Mouse (Mus musculus) 416B (cell line): ENCODE data around the gene Lrrc61.

Experiments
- DNase-seq: peaks from one replicate; pipeline ENCODE4 v3.0.0; 2011; ENCODE audit warnings: low read depth

Gene Lrrc61

DNA sequence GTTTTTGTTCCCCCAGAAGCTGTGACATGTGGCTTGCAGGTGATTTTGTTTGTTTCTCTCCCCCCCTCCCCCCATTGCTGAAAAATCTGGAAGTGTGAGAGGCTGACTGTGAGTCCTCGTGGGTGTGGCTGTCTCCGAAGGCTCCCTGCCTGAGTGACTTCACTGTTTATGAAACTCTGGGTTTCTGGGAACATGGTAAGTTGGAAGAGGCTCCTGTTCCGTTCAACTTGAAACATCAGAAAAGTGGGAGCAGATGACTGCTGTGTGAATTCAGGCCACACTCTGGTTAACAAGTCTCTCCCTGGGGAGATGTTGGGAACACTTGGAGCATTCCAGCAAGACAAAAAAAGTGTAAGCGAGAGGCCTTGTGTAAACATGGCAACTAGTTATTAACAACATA is 7.7 kb upstream of the Lrrc61 start:
- no peak for DNase-seq

DNA sequence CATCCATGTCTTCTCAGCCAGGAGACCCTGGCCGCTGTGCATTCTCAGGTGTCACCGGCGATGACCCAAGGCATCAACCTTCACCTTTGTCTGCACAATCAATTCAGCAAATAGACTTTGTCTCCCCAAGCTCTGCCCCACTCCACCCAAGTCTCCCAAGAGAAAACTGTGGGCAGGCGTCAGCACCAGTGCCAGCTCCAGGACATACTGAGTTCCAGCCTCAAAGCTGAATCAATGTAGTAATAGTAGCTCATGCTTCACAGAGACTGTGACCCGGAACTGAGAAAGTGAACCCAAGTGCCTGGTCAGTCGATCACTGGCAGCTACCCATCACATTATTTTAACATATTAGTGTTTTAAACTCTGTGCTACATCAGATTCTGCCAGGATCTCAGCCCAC is 6.3 kb upstream of the Lrrc61 start:
- no peak for DNase-seq

DNA sequence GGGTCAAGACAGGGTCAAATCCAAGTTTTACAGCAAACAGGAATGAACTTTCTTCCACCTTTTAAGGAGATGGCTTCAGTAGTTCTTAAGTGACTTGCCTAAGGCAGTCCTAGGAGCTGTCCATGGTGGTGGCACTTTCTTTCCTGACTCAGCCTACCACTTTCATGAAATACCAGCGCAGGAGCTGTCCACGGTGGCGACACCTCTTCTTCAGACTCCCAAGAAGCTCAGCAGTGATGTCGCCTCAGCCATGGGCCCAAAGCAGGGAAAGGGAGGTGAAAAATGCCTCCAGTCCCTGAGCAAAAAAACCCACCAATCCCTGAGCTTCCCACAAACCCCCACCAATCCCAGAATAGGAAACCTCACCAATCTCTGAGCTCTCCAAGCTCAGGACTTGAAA is 1.7 kb upstream of the Lrrc61 start:
- peak; percentile 94 for DNase-seq

DNA sequence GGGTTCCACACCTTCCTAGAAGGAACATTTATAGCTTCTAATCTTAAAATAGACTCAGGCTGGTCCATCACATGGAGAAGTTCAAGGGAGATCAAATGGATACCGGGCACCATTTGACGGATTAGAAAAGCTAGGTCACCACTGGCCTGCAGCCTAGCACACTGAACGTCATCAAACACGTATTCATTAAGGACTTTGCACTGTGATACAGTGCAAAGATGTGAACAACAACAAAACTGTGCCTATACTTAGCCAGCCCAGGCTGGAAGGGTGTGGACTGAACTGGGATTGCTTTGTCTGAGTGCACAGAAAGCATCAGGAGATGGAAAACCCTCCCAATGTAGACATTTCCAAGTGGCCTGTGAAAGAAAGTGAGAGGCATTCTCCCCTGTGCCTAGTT is 777 bp upstream of the Lrrc61 start:
- DNase-seq = no peak

DNA sequence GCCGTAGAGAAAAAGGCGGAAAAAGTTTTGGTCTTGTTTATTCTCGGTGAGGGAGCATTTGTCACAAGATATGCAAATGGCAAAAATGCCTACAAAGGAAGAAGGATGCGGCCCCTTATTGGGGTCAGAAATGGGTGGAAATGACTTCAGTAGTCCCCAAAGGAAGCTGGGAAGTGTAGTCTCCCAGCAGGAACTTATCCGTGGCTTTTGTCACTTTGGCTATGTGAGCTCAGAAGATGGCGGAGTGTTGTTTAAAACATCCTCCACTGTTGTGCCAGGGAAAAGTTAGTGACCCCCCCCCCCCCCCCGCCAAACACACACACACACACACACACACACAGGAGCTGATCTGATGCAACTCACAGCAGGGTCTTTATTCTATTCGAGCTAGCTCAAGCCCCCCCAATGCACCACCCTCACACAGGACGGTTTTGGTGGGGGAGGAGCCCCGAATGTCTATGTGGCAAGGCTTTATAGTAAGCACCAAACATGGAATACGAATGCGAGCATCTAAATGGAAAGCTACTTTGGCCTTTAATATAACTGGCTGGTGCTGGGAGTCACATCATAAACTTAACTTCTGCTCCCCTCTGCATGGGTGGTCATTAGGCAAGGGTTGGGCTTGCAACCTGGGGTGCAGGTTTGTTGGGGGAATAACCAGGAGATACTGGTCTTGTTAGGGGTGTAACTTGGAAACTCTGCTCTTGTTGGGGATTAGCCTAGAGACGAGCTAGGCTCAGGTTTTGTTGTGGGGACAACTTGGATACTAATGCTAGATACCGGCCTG is 701 bp downstream of the Lrrc61 start:
- peak; percentile 84 for DNase-seq

DNA sequence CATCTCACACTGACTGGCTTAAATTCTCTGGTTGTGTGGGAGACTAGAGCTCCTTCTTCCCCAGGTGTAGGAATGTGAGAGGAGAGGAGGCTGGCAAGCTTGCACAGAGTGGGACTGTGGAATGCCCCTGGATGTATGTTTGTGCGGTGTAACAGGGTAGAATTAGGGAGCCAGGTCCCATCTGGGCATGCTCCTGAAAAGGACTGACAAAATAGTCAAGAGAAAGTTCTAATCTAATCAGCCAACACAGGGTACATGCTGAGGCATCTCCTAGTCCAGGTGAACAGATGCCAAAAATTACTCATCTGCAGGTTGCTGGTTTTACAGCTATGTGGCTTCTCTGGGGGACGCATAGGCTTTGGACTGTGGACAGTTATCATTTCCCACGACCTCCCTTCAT is 1.4 kb downstream of the Lrrc61 start:
- DNase-seq = no peak

DNA sequence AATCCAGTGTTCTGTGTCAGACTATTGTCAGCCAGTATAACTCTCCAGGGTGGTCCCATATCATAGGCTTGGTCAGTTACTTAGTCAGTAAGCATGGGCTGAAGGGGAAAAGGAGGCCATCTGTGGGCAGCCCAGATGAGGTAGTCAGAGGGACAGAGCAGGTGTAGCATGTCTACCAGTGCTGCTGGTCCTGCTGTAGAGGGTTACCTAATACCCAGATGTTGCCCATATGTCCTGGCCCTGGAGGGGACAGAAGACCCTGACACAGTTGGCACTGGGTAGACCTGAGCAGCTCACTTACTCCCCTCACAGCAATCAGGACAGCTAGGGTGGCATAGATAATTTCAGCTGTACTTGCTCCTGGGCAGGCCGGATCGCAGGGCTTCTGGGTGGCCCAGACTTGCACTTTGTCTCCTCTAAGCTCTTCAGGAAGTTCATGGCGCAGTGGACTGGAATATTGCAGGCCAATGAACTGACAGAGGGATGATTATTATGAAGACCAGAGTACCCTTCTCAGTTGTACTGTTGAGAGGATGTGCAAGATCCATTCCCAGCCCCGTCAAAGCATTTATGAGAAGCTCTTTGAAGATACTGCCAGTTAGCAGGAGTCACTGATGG is 11.2 kb downstream of the Lrrc61 start:
- DNase-seq = no peak

DNA sequence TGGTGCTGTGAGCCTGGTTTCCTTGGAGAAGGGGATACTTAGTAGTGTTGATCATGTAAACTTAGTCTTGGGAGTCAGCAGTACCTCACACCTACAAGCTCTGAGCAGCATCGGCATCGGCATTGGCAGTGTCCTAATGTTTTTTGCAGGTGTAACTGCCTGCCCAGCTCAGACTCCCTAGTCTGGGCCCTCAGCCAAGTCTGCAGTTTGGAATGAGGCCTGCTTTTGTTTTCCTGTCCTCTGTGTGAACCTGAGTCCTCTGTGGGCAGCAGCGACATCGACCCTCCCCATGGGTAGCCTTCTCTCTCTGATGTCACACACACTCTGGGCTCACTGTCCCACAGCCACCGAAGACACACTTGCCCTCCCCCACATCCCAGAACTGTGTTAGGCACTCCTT is 11.7 kb downstream of the Lrrc61 start:
- DNase-seq = no peak

DNA sequence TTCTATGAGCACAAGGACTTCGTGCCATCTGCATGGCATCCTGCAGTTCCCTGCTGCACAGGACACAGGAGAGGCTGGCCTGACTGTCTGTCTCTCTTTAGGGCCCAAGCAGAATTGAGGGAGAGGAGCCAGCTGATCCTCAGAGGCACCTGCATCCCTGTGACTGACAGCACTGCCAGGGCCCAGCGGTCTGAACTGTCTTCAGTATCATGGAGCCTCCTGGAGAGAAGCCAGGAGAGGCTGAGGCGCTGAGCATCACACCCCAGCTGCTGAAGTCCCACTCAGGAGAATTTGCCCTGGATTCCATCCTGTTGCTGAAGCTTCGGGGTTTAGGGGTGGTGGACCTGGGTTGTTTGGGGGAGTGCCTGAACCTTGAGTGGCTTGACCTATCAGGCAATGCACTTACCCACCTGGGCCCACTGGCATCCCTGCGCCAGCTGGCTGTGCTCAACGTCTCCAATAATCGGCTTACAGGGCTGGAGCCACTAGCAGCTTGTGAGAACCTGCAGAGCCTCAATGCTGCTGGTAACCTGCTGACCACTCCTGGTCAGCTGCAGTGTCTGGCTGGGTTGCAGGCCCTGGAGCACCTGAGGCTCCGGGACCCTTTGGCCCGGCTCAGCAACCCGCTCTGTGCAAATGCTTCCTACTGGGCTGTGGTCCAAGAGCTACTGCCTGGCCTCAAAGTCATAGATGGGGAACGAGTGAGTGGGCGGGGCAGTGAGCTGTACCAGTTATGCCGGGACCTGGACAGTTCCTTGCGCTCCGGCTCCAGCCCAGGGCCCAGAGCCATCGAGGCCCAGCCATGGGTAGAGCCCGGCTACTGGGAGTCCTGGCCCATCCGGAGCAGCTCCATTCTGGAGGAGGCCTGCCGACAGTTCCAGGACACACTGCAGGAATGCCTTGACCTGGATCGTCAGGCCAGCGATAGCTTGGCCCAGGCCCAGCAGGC is 13.7 kb downstream of the Lrrc61 start:
- no peak for DNase-seq

DNA sequence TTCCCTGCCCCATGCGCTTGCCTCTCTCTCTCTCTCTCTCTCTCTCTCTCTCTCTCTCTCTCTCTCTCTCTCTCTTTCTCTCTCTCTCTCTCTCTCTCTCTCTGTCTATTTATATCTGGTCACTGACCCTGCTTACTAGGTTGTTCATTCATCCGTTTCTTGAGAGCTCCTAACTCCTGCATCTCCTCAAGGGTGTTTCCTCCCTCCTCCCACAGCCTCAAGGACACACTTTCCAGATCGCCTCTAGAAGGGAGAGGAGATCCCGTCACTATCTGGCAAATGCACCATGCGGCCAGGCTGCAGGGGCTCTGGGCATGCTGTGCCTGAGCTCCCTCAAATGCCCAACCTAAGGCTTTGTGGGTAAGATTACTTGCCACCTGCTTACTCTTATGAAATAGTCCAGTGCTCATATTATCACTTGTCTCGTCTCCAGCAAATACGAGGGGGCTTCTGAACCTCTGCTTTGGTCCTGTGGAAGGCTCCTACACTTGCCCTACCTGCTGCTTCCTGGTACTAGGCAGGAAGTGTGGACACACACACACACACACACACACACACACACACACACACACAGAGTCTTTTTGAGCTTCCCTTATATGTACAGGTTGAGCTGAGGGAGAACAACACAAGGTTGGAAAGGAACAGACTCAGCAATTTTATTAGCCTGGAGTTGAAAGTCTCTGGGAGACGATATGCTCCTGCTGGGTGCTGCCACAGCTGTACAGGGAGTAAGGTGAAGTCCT is 14.6 kb downstream of the Lrrc61 start:
- DNase-seq = no peak

DNA sequence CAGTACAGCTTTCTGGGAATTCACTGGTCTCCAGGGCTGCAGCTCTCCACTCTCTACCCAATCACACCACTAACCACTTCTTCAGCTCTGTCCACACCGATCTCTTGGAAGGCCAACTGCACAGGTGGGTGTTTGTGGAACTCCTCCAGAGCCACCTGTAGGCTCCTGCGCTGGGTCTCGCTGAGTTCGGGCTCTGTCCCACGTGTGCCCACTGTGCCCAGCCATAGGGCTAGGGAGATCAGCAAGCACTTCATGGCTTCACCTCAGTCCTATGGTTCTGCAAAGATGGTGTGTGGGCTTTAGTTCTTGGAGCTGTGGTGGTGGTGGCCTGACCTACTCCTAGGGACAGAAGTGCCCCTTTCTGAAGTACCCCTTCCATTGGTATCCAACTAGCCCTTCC is 17.4 kb downstream of the Lrrc61 start:
- DNase-seq = no peak

DNA sequence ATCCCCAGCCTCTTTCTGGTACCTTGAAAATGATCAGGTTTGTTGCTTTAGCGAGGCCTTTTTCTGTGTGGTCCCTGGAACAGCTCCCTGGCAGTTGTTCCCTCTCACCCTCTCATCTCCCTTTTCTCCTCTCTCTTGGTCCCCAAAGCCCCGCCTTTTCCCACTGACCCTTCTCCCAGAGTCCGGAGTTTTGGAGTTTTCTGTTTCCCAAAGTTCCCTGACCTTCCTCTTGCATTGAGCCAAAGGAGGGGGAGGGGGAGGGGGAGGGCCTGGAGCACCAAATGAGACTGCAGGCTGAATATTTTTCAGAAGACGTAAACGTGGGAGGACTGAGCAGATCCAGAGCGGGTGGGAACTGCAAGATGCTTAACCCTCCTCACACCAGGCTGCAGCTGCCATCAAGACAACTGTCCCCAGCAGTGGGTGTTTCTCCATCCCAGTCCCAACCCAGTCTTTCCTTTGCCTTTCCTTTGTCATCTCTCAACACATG is 18.0 kb downstream of the Lrrc61 start, which contains the start of gene Rarres2:
Gene Rarres2 (minus strand): TSS at position 218 of the 490 bp plus-strand sequence.
- no peak for DNase-seq

DNA sequence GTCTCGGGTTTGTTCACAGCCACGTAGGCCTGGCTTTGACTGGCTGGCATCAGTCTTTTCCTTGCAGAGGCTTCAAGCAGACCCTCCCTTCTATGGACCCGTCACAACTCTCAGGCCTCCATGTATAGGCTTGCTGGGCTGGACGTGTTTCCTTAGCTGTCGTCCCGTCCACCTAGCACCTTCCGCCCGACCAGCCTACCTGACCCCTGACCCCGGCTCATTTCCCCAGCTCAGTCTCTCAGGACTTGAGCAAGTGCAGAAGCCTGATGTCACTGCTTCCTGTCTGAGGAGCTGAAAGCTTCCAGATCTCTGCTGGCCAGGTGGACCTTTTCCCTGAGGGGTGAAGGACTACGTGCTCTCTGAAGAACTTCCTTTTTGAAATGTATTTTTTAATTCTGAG is 18.7 kb downstream of the Lrrc61 start:
- DNase-seq = no peak

DNA sequence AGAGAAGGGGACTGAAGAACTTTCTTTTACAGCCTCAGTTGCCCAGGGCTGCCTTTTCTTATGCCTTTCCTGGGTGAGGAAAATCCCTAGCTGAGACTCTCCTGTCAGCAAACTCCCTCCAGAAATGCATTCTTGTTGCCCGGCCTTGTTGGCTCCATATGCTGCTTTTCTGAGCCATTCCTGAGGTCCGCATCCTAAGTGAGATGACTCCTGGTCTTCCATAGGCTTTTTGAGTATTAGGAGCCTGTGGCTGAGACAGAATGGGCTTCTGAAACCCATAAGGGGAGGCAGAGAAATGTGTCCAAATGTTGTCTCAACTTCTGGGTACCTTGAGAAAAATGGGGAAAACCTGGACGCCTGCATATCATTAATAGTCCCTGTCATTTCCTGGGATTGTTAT is 19.4 kb downstream of the Lrrc61 start:
- DNase-seq = no peak

DNA sequence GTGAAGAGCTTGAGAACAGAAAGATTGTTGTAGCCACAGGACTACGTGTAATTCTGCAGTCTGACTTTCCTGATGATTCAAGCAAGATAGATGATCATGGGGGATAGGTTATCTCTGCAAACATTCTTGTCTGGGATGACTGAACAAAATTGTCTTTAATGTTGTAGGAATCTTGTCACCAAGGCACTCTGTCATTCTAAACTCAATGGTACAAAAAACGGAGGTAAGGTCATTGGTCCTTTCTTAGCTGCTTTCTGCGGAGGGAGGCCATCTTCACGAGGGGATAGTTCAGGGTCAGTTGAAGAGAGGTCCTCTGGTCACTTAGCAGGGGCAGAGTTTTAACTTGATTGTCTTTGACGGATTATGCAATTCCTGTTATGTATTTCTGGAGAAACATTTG is 24.1 kb downstream of the Lrrc61 start:
- DNase-seq = no peak

DNA sequence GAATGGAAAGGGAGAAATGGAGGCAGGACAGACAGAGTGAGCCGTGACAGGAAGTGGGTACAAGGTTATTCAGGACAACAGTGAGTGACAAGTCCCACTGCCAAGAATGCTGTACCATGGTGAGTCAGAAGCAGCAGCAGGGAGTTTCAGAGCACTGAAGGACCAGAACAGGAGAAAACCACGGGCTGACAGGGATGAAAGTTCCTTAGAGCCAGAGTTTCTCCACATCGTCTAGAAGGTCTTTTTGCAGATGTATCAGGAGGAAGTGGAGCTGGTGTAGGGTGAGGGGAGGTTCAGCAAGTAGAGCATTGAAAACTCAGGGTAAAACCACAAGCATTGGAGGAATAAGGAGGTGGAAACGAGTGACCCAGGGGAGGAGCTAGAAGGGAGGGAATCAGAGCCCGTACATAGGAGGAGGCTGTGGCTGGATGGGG is 24.6 kb downstream of the Lrrc61 start:
- peak; percentile 57 for DNase-seq

DNA sequence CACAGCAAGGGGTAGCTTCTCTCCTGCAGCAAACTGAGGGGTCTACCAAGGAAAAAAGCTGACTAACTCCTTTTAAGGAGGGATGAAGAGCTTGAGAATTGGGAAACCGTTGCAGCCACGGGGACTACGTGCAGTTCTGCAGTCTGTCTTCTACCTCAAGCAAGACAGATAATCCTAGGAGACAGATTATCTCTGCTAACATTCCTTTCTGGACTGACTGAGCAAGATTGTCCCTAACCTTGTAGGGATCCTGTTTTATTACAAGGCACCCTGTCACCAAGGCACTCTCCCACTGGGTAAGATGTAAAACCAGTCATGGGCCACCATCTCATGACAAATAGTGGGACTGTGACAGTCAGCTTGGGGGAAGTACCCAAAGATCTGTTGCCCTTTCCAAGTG is 26.7 kb downstream of the Lrrc61 start:
- no peak for DNase-seq

DNA sequence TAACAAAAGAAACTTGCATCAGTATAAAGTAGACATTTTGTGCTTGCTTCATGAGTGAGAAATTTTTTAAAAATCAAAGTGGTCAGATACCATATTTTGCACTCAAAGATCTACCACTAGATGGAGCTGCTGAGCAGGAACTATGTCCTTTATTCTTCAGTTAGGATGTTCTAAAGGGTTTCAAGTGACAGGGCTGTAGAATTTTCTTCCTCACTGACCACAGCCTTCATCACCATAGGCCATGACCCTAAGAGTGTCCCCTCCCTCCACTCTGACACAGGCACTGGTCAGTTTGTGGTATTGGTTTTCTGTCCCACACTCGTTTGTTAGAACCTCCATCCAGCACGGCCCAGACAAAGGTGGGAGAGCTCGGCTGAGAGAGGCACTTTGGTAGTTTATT is 27.4 kb downstream of the Lrrc61 start:
- peak; percentile 88 for DNase-seq

DNA sequence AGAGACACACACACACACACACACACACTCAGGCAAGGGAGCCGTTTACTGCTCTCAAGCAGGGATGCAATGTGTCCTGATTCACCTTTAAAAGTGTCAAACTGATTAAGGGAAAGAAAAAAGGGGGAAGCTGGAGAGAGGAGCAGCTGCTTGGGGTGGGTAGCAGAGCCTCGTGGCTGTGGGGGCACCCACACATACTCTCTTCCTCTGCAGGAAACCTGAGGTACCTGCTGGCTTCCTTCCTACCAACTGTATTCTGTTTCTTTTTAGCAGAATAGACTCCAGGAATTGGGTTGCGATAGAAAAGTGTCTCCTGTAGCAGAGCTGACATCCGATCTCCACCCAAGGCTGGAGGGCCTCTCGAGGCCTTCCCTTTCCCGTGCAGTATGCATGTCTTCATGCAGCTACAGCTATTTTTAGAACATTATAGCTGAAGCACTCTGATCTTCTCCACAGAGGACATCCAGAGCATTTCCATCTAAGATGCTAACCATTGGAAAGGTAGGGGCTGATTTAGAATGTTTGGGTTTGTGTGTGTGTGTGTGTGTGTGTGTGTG is 34.7 kb downstream of the Lrrc61 start, which contains the start of gene Gm45021:
Gene Gm45021 (plus strand): TSS at position 417 of the 557 bp plus-strand sequence.
- DNase-seq = peak; percentile 70

DNA sequence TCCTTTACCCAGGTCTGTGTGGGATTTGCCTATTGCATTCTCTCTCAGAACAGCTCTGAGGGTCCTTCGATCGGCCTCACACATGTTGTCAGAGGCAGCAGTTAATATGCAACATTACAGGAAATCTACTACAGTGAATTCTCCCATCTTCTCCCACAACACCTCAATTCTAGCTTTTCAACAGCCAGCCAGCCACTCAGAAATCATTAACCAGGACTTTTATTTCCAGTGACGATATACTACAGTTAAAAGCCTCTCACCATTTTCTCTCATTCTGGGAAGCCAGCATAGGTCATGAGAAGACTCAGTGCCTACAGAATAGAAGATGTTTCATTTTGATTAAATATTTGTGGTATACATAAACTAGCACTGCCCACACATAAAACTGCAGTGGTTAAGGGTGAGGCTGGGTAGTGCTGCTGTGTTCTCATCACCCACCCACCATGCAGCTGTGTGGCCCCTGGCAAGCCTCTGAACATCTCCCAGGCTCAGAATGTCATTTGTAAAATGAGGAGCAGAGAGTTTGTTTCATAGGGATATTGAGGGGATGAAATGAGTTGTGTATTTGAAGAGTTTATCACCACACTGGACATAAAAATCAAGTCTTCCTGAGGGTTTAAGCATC is 36.7 kb downstream of the Lrrc61 start:
- DNase-seq = no peak

DNA sequence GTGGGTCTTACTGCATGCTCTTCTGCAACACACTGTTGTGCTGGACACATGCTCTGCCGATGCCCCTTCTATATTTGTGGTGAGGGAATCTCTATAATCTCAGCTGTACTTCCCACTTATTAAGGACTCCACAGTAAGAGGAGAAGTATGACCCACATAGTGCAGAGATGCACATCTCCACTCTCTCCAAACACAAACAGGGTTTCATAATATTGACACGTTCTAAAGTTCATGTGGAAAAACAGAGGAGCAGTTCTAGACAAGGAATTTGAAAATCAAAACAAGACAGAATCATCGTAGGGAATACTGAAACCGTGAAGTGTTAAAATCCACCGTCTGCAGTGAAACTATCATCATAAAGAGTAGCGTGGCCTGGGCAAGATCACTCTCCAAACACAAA is 37.3 kb downstream of the Lrrc61 start:
- no peak for DNase-seq
